Mouse (Mus musculus) liver, postnatal 0 days (tissue): ENCODE measurements around the gene Ncbp1.

Experiments
- CTCF ChIP-seq: sonication (generic); IDR thresholded peaks from 2 replicates; pipeline ENCODE4 v1.5.1; 2016; ENCODE audit warnings: antibody characterized with exemption, low read depth
- EP300 ChIP-seq: IDR thresholded peaks from 2 replicates; pipeline ENCODE4 v1.6.1; 2016; ENCODE audit warnings: antibody characterized with exemption, low read depth, mild to moderate bottlenecking

GRCm38 (mm10) chr4:46177496-46177895 lies 39.1 kb downstream of the Ncbp1 start:
- no peak for TF ChIP-seq CTCF
- no peak for TF ChIP-seq EP300
